Mouse (Mus musculus) liver, adult 2 months (tissue): ENCODE data around the gene Npb.

Experiments
- CTCF ChIP-seq: fragments of 200-500 bp; IDR thresholded peaks from 2 replicates; pipeline ENCODE4 v1.5.1; 2011; ENCODE audit warnings: low read depth, low read length, control low read depth
- POLR2A ChIP-seq: fragments of 200-500 bp; IDR thresholded peaks from 2 replicates; pipeline ENCODE4 v1.6.1; 2011; ENCODE audit warnings: low read length, control low read depth; ENCODE audit not compliant: insufficient read depth; ENCODE audit errors: extremely low read depth

DNA sequence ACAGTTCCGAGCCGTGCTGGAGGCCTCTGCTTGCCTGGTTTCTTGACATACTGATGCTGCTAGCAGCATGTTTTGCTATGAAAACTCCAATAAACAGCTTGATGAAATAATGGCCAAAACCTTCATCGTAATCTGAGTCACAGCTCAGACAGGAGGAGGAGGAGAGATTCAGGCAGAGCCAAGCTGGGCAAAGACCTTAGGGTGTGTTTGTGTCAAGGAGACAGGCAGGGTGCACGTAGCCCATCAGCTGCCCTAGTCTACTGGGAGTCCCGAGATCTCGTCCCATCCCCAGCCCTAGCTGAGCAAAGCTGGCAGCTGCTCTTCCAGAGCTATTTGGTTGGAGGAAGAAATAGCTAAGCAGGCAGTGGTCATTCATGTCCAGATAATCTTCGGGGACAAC lies 2.6 kb upstream of the Npb start:
- TF ChIP-seq POLR2A: no peak
- no peak for TF ChIP-seq CTCF
